Mouse (Mus musculus): ENCODE results near the gene Frmd7.

DNA sequence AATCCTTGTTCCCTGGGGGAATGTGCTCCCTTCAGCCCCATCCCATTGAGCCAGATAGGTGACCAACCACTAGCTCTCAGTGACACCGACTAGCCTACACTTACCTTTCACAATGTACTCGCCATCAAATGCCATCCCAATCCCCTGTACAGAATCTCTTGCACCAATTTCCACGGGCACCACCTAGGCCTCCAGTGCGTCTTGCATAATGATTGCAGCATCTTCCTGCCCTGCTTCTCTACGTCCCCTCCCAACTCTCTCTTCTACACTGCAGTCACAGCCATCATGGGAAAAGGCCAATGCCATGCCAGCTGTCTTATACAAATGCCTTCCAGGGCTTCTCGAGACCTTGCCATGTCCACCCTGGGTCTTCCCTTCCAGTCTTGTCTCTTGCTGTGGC, 47.4 kb upstream of the Frmd7 start:
- no peak for TF ChIP-seq CTCF (IDR thresholded peaks at IDR 0.05; ENCODE audit: control insufficient read depth, insufficient read depth, insufficient read length)
- no peak for TF ChIP-seq USF1 (IDR thresholded peaks at IDR 0.05; ENCODE audit: low read depth)
- TF ChIP-seq FOSL1 (IDR thresholded peaks at IDR 0.05; ENCODE audit: insufficient read depth, low read length, poor library complexity, severe bottlenecking), result no peak
- TF ChIP-seq MYOD1 (IDR thresholded peaks at IDR 0.05; ENCODE audit: control insufficient read depth, insufficient read length, low read depth), result no peak
- TF ChIP-seq MAX (IDR thresholded peaks at IDR 0.05), result no peak
- no peak for TF ChIP-seq CEBPB (IDR thresholded peaks at IDR 0.05; ENCODE audit: low read depth)
- no peak for TF ChIP-seq MYOG (IDR thresholded peaks at IDR 0.05; ENCODE audit: control insufficient read depth, extremely low read depth, insufficient read length)

All from C2C12 (cell line).